Mouse (Mus musculus) cerebellum, adult 9-10 months (tissue): ENCODE results near the gene Fam181b.

Experiments used
- DNase-seq: peaks from one replicate; pipeline ENCODE4 v3.0.0; 2022

Gene Fam181b

GRCm38 (mm10) chr7:93079785-93080730, at the start of gene Fam181b:
Fam181b (plus strand) TSS chr7:93079865.
- peak; percentile 78 for DNase-seq

GRCm38 (mm10) chr7:93037763-93038471, 41.7 kb upstream of the Fam181b start:
- peak; percentile 24 for DNase-seq

DNA sequence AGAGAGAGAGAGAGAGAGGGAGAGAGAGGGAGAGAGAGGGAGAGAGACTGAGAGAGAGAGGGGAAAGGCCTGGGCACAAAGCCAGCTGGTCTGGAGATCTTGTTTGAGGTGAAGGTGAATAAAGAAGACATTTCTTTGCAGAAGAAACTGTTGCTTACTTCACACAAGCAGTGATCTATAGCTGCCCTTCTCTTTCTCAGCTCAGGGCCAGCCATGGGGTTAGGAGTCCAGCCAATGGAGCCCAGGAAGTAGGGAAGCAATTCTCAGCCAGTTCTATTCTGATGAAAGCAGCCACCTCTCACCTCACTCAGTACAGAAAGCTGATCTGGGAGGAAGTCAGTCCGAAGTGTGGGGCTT, 41.2 kb upstream of the Fam181b start:
- no peak for DNase-seq

GRCm38 (mm10) chr7:93039542-93039941, 40.1 kb upstream of the Fam181b start:
- DNase-seq = no peak

DNA sequence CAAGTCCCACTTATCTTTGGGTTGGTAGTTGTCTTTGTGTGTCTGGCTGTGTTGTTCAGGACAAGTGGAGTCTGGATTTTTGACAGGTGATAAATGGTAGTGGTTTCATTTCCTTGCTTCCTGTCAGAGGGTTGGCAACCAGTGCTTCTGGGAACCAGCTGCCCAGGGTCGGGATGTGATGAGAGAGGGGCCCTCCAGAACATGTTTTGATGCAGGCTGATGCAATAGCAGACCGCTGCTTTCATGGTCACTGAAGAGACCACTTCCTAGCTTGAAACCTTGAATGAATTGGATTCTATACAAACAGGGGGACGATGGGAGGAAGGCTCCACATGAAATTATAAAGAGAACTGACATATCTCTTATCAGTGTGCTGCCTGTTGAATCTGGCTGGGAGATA, 35.3 kb upstream of the Fam181b start:
- DNase-seq = no peak

DNA sequence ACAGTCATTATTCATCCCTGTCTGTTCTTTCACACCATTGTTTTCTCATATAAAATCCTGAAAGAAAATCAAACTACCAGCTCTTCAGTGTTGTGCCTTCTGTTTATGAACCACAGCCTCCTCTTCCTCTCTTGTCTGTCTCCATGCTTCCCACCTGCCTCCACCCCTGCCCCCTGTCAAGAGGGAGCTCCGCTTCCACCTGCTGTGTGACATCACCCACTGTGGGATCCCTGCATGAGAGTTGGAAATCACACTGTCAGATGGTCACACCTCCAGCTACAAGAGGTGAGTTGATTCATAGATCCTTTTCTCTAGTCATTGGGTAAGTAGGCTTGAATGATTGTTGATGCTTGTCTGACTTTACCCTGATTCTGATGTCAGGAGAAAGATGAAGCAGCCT, 34.9 kb upstream of the Fam181b start:
- no peak for DNase-seq

GRCm38 (mm10) chr7:93060831-93061230, 18.8 kb upstream of the Fam181b start:
- DNase-seq = no peak

DNA sequence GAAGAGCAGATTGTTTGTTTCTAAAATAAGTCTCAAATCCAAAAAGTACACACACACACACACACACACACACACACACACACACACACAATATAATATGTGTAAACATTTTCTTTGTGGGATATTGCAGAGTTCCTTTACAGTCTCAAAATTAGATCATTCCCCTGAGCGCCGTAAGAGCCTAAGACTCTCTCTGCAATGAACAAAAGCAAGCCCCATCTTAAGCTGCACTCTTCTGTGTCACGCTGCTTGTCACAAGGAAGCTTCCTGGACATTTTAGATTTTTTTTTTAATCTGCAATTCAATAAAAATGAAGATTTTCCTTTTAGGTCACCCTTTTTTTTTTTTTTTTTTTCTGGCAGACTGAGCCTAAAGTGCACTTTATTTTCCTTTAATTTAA, 17.9 kb upstream of the Fam181b start:
- DNase-seq = no peak

- DNase-seq = peak; percentile 10
These were observed 17.5 kb upstream of the Fam181b start for GRCm38 (mm10) chr7:93062189-93062588.

DNA sequence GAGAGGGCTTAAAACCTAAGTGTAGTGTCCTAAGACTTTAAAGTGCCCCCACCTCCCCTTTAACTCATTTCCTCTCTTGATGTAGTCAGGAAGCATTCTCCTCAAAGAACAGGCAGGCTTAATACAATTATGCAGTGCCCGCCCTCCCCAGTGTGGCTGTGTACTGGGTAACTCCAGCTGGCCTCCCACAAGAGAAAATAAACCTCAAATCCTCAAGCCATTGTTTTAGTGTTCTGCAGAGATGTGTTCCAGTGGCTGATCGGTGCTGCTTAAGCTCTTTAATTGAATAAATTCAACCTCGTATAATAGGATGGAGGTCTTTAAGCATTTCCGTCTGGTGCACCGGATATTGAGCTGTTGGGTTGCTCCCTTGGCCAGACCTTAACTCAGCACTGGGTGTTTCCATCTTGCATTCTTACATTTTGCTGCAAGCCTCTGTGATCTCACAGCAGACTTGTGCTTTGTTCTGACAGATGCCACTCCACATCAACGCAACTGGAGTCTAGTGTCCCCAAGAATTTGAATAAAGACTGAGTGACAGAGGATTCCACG, 12.1 kb upstream of the Fam181b start:
- DNase-seq = no peak

DNA sequence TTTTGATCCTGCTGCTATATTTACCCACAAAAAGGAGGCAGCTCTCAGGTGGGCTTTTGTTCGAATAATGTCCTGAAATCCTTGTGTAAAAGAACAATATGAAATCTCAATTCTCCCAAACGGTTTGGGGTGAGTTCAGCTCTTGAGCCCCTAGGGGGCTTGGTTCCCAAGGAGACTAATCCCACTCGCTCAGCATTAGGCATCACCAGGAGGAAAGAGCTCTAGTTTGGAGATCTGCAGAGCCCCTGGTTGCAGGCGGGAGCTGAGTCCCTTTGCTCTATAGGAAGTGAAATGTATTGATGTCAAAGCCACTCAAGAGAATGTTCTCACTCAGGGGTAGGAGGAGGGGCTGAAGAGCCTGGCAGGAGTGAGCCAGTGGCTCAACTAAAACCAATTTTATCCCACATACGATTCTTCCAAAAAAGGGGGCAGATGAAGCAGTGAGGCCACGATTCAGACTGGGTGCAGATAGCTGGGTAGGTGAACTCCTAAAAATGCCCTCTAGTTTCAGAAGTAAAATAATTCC, 3.2 kb upstream of the Fam181b start:
- no peak for DNase-seq

DNA sequence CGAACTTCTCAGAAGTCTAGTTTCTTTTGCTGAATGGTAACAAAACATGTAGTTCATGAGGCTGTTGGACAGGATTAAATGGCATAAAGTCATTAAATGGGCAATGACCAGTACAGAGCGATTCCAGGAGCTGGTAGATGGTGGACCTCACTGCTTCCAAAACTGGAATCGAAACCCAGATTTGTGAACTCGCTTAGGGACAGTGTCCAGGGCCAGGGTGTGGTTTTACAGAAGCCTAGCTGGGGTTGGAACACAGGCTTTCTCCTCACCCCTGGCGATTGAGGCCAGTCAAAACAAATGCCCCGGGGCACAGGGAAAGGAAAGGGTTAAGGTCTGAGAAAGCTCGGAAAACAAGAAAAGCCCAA, 263 bp upstream of the Fam181b start:
- no peak for DNase-seq

GRCm38 (mm10) chr7:93080731-93081430, 1.2 kb downstream of the Fam181b start:
- DNase-seq = peak; percentile 53

DNA sequence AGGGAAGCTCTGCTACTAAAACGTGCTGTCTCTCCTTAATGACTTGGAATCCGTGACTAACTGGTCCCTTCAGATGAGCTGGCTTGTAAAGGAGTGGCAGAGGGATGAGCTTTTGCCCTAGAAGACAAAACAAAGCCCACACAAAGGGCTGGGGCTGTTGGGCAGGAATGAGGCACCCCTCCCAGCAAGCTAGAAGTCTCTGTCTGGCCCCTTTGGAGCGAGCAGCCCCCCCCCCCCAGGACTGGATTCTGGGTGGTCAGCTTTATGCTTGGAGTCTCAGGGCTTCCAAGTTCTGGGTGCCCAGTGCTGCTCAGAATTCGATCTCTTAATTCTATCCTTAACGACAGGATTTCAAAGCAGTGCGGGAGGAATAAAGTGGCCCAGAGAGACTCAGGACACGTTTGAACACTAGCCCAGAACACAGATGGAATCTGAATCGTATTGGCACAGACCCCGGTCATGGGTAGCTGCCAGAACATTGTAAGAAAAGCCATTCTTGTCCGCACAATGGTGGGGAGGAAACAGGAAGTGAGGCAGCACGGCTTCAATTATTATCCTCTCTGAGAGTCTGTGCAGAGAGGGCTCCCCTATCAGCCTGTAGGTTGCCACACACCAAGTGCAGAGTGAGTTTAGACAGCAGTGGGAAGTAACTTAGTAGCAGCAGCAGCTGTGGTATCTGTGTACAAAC, 13.8 kb downstream of the Fam181b start:
- peak; percentile 98 for DNase-seq

- peak; percentile 75 for DNase-seq
These were observed 15.8 kb downstream of the Fam181b start for GRCm38 (mm10) chr7:93095511-93095910.

DNA sequence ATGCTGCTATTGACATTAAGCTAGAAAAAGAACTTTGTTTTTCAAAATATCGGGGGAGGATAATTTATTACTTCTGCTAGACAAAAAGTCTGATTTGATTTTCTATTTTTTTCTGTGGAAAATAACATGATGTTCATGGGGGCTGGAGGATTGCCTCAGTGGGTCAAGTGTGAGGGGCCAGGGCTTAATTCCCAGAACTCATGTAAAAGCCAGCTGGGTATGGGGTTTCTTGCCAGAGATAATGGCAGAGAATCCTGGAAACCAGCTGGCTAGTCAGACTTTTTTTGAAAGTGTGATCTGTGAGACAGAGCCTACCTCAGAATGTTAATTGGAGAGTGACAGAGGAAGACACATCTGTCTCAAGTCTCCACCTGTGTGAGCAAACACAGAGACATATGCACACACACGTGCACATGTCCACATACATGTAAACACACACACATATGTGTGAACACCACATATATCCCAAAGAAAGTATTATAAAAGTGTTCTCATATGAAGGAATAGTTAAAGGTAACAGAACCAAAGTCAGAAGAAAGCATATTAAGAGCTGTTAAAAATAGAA, 25.2 kb downstream of the Fam181b start:
- no peak for DNase-seq

DNA sequence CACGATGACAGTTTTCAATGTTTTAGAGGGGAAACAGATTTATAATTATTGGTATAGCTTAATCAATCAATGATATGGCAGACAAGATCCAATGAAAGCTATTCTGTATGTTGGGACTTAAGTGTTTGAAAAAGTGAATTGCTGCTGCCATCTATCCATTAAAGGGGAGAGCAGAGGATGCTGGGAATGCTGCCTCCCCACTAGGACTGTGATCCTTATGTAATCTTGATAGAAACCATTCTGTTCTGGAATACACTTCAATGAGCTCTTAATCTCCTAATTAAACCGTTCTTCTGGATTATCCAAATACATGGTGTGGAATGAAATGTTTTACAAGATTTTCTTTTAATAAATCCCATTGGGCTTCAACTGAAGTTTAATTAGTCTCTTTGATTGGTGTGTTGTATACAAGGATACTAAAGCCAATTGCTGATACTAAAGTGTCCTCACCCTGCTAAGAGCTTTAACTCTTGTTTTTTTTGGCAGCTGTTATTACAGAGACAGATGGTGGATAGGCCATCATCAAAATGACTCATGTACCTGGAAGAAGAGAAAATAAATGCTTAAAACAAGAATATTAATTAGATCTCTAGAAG, 30.8 kb downstream of the Fam181b start:
- DNase-seq = peak; percentile 81

DNA sequence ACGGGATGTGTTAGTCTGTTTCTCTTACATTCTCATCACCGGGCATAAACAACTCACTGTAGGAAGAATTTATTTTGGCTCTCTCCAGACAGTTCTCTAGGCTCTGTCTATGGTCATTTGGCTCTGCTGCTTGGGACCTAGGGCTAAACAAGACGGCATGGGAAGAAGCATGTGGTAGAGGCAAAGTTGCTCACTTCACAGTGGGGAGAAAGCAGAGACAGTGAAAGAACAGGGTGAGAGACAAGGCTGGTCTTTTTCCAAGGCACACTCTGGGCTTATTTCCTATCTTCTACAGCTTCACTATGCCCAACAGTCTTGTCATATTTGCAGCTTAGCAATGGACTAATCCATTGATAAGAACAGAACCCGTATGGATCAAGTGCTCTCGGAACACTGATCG, 31.4 kb downstream of the Fam181b start:
- DNase-seq = peak; percentile 77

- DNase-seq = no peak
These were observed 37.9 kb downstream of the Fam181b start for GRCm38 (mm10) chr7:93117561-93117960.

- DNase-seq = peak; percentile 73
These were observed 44.3 kb downstream of the Fam181b start for GRCm38 (mm10) chr7:93123936-93124335.
